Mouse (Mus musculus) stomach, embryonic 14.5 days (tissue): Measurements from ENCODE around the gene Lrrc55. TPM values are rescaled to one million over a fixed set of nuclear protein-coding genes. Genes with fewer than 3 reads are reported as not detected.

Source experiments
- ATAC-seq: fragments of 200-750 bp; cut with Nextera tagmentation; 2 replicates; pipeline ENCODE4 v1.8.0; 2017; ENCODE audit warnings: low read depth, moderate TSS enrichment; ENCODE audit not compliant: insufficient number of reproducible peaks, insufficient read depth, low FRiP score
- H3K27ac ChIP-seq: fragments of 300-500 bp; sonication (generic); 2 replicates; pipeline ENCODE4 v1.5.1; 2014; ENCODE audit warnings: mild to moderate bottlenecking, low read length, moderate library complexity, mixed read lengths
- H3K27me3 ChIP-seq: fragments of 300-500 bp; sonication (generic); 2 replicates; pipeline ENCODE4 v1.6.1; 2014; ENCODE audit warnings: low read length, control low read depth, mixed read lengths; ENCODE audit not compliant: control insufficient read depth, insufficient read depth
- H3K36me3 ChIP-seq: fragments of 300-500 bp; sonication (generic); 2 replicates; pipeline ENCODE4 v1.6.1; 2014; ENCODE audit warnings: mild to moderate bottlenecking, control low read depth, low read length, moderate library complexity, mixed read lengths; ENCODE audit not compliant: control insufficient read depth, insufficient read depth
- H3K4me1 ChIP-seq: fragments of 300-500 bp; sonication (generic); 2 replicates; pipeline ENCODE4 v1.6.1; 2014; ENCODE audit warnings: low read length, control low read depth, mixed read lengths; ENCODE audit not compliant: control insufficient read depth, insufficient read depth
- H3K4me2 ChIP-seq: fragments of 300-500 bp; sonication (generic); replicated peaks from 2 replicates; pipeline ENCODE4 v1.6.1; 2014; ENCODE audit warnings: low read depth, low read length, control low read depth
- H3K4me3 ChIP-seq: fragments of 300-500 bp; sonication (generic); 2 replicates; pipeline ENCODE4 v1.5.1; 2014; ENCODE audit warnings: low read depth, low read length, control low read depth
- H3K9ac ChIP-seq: fragments of 300-500 bp; sonication (generic); replicated peaks from 2 replicates; pipeline ENCODE4 v1.6.1; 2014; ENCODE audit warnings: low read depth, mild to moderate bottlenecking, control low read depth, low read length, moderate library complexity, mixed read lengths
- H3K9me3 ChIP-seq: fragments of 300-500 bp; sonication (generic); 2 replicates; pipeline ENCODE4 v1.6.1; 2016; ENCODE audit warnings: low read depth, low read length, control low read depth; ENCODE audit not compliant: control insufficient read depth
- WGBS: fragments of 180-500 bp; shearing (Covaris S2); extraction: QIAGEN DNeasy Blood & Tissue Kit; methylation state at CpG from one replicate; pipeline ENCODE4 v1.1.7; 2014; 5-methylcytosine and 5-hydroxymethylcytosine counted together
- polyA plus RNA-seq: library from polyadenylated mRNA; unstranded; fragments of >200 nt; fragmentation: Nextera tagmentation; extraction: Ambion mirVana; gene quantifications from 2 replicates; pipeline ENCODE4 v1.2.1, GENCODE M21; 2014

Gene Lrrc55
- polyA plus RNA-seq, 1 experiment from 2014 or later = 3.0 TPM

GRCm38 (mm10) chr2:85224221-85225179, 27.5 kb upstream of the Lrrc55 start:
- H3K27me3 ChIP-seq = no peaks in the 10 kb centered on the region
- ATAC-seq = peak; percentile 59
- H3K4me2 ChIP-seq = no peak overlapping the region; the same call in 1 of the 2 replicates
- no peak overlapping the region for H3K27ac ChIP-seq
- 40% methylated on average over 17 of the region's 17 CpGs for WGBS
- no peaks in the 10 kb centered on the region for H3K4me1 ChIP-seq
- no peak overlapping the region for H3K4me3 ChIP-seq
- no peaks in the 10 kb centered on the region for H3K36me3 ChIP-seq
- H3K9ac ChIP-seq = no peak overlapping the region
- no peaks in the 10 kb centered on the region for H3K9me3 ChIP-seq

- Histone ChIP-seq H3K36me3 (no peaks in the 10 kb centered on the region), H3K4me2 (no peak overlapping the region), H3K9me3 (no peaks in the 10 kb centered on the region), H3K4me3 (no peak overlapping the region), H3K27ac (no peak overlapping the region), H3K9ac (no peak overlapping the region), H3K4me1 (no peaks in the 10 kb centered on the region), H3K27me3 (no peaks in the 10 kb centered on the region)
- ATAC-seq = no peak
Observed at GRCm38 (mm10) chr2:85216606-85217005, 19.6 kb upstream of the Lrrc55 start.

- H3K36me3 ChIP-seq = no peaks in the 10 kb centered on the region
- no peak overlapping the region for H3K9ac ChIP-seq
- H3K27me3 ChIP-seq = no peaks in the 10 kb centered on the region
- H3K4me1 ChIP-seq = no peaks in the 10 kb centered on the region
- H3K4me2 ChIP-seq = no peak overlapping the region
- H3K4me3 ChIP-seq = no peak overlapping the region
- H3K27ac ChIP-seq = no peak overlapping the region
- ATAC-seq = no peak
- no peaks in the 10 kb centered on the region for H3K9me3 ChIP-seq
- 82% methylated on average over 2 of the region's 2 CpGs for WGBS
Observed at GRCm38 (mm10) chr2:85213746-85214145, 16.7 kb upstream of the Lrrc55 start.

GRCm38 (mm10) chr2:85209301-85209700, 12.3 kb upstream of the Lrrc55 start:
- ATAC-seq = no peak
- Histone ChIP-seq H3K4me3 (no peak overlapping the region), H3K27ac (no peak overlapping the region), H3K9me3 (no peaks in the 10 kb centered on the region), H3K4me1 (no peaks in the 10 kb centered on the region), H3K9ac (no peak overlapping the region), H3K4me2 (no peak overlapping the region), H3K36me3 (no peaks in the 10 kb centered on the region), H3K27me3 (no peaks in the 10 kb centered on the region)
- whole genome bisulfite sequencing = 79% methylated on average over 5 of the region's 5 CpGs

GRCm38 (mm10) chr2:85205170-85205569, 8.2 kb upstream of the Lrrc55 start:
- ATAC-seq = no peak
- Histone ChIP-seq H3K4me3 (no peak overlapping the region), H3K27ac (no peak overlapping the region), H3K9me3 (no peaks in the 10 kb centered on the region), H3K9ac (no peak overlapping the region), H3K4me2 (no peak overlapping the region), H3K27me3 (no peaks in the 10 kb centered on the region), H3K4me1 (no peaks in the 10 kb centered on the region), H3K36me3 (no peaks in the 10 kb centered on the region)
- 82% methylated on average over 8 of the region's 8 CpGs for WGBS

GRCm38 (mm10) chr2:85198011-85198965, 1.3 kb upstream of the Lrrc55 start:
- no peak for ATAC-seq
- Histone ChIP-seq H3K4me3 (peak overlapping the region; percentile 3; the same call in 1 of the 2 replicates), H3K36me3 (no peaks in the 10 kb centered on the region), H3K4me1 (no peaks in the 10 kb centered on the region; the same call in 1 of the 2 replicates), H3K9me3 (no peaks in the 10 kb centered on the region), H3K27ac (no peak overlapping the region), H3K27me3 (no peaks in the 10 kb centered on the region), H3K9ac (no peak overlapping the region), H3K4me2 (peak overlapping the region; percentile 40)
- 2% methylated on average over 24 of the region's 24 CpGs for WGBS

- no peak overlapping the region for H3K27ac ChIP-seq
- H3K9me3 ChIP-seq = no peaks in the 10 kb centered on the region
- H3K36me3 ChIP-seq = no peaks in the 10 kb centered on the region
- H3K4me3 ChIP-seq = no peak overlapping the region
- no peak for ATAC-seq
- no peaks in the 10 kb centered on the region for H3K27me3 ChIP-seq
- no peak overlapping the region for H3K4me2 ChIP-seq
- 61% methylated on average over 1 of the region's 1 CpGs for WGBS
- no peaks in the 10 kb centered on the region; the same call in 1 of the 2 replicates for H3K4me1 ChIP-seq
- H3K9ac ChIP-seq = no peak overlapping the region
Observed at GRCm38 (mm10) chr2:85194566-85194965, 2.4 kb downstream of the Lrrc55 start.

- 80% methylated on average over 6 of the region's 6 CpGs for WGBS
- Histone ChIP-seq H3K9me3 (no peaks in the 10 kb centered on the region), H3K27ac (no peak overlapping the region)
Observed at GRCm38 (mm10) chr2:85187582-85188151, 9.3 kb downstream of the Lrrc55 start.

More at GRCm38 (mm10) chr2:85187582-85188151, 9.3 kb downstream of the Lrrc55 start:
- no peaks in the 10 kb centered on the region for H3K4me1 ChIP-seq
- no peaks in the 10 kb centered on the region for H3K27me3 ChIP-seq
- H3K9ac ChIP-seq = no peak overlapping the region
- ATAC-seq = no peak
- H3K4me3 ChIP-seq = no peak overlapping the region
- H3K4me2 ChIP-seq = no peak overlapping the region
- H3K36me3 ChIP-seq = no peaks in the 10 kb centered on the region
